ENCODE assay signal across 9 mouse cellular contexts in genomic region chr10:56880154-56880591, GRCm38 (mm10).
DNase-seq lines count a peak whose midpoint lies in the region.
"Had no signal": no experiment of that assay in that cellular context is flagged by ENCODE, and none has a peak within 500 bp of the region (broad histone marks: within the 10 kb centered on the region; RNA-seq: fewer than 3 reads in every experiment).

No protein-coding gene starts in this region.

- DNase-seq in adrenal gland, postnatal 10 days: peak; percentile 30
- DNase-seq in adrenal gland, postnatal 4 days (ENCODE audit: low spot score in 2 of 2): no peak
- peak; percentile 9 for DNase-seq in ovary, postnatal 36 days (ENCODE audit: low spot score)
- no peak for DNase-seq in ovary, postnatal 14 days (ENCODE audit: low spot score)
- peak; percentile 23 to 29 for DNase-seq in heart, postnatal 10 days
- DNase-seq in retina, postnatal 1 day: no peak
- DNase-seq in kidney, postnatal 36 days: no peak
- DNase-seq in kidney, adult 11 months: no peak
- DNase-seq: lung, embryonic 14.5 days had no signal

- intact Hi-C loops in heart, postnatal 10 days (cut with DNase I): no loop called here

Comparison
In these comparisons a context has a peak if more than half of its experiments do, and no peak if none do; other contexts are left out.
1. DNase-seq: peak in adrenal gland, postnatal 10 days (single experiment), ovary, postnatal 36 days (single experiment) and heart, postnatal 10 days (2 of 2); none in adrenal gland, postnatal 4 days (0 of 2), ovary, postnatal 14 days (single experiment), retina, postnatal 1 day (single experiment), kidney, postnatal 36 days (0 of 2) and kidney, adult 11 months (single experiment).